Mouse (Mus musculus) spleen, adult 2 months (tissue): ENCODE results near the gene En2.

Experiments used
- CTCF ChIP-seq: fragments of 200-500 bp; IDR thresholded peaks from 2 replicates; pipeline ENCODE4 v1.5.1; 2011; ENCODE audit warnings: mild to moderate bottlenecking, inconsistent platforms; ENCODE audit not compliant: insufficient read depth, insufficient read length, insufficient replicate concordance; ENCODE audit errors: extremely low read depth
- POLR2A ChIP-seq: fragments of 200-500 bp; IDR thresholded peaks from 2 replicates; pipeline ENCODE4 v1.6.1; 2011; ENCODE audit warnings: low read depth, low read length, inconsistent platforms

DNA sequence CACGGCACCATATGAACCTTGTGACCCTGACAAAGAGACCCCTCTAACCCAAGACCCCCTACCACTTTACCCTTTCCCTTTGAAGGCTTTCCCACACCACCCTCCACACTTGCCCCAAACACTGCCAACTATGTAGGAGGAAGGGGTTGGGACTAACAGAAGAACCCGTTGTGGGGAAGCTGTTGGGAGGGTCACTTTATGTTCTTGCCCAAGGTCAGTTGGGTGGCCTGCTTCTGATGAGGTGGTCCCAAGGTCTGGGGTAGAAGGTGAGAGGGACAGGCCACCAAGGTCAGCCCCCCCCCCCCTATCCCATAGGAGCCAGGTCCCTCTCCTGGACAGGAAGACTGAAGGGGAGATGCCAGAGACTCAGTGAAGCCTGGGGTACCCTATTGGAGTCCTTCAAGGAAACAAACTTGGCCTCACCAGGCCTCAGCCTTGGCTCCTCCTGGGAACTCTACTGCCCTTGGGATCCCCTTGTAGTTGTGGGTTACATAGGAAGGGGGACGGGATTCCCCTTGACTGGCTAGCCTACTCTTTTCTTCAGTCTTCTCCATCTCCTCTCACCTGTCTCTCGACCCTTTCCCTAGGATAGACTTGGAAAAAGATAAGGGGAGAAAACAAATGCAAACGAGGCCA is 3.8 kb downstream of the En2 start:
- TF ChIP-seq POLR2A, result no peak
- TF ChIP-seq CTCF, result no peak
